Mouse (Mus musculus) R1 (cell line): ENCODE measurements around the gene Gm19345.
A peak's percentile ranks its signal among the peaks of the same experiment; 100 is the strongest.

Experiments used
- DNase-seq: peaks from one replicate; pipeline ENCODE4 v3.0.0-alpha.2; 2018; ENCODE audit warnings: low read depth, low spot score

Gm19345 gene

GRCm38 (mm10) chr7:19826756-19827155 lies 25.0 kb upstream of the Gm19345 start:
- DNase-seq: peak; percentile 91

- DNase-seq: peak; percentile 93
These were observed 22.1 kb upstream of the Gm19345 start for GRCm38 (mm10) chr7:19829694-19830093.

- no peak for DNase-seq
These were observed 21.1 kb upstream of the Gm19345 start for GRCm38 (mm10) chr7:19830682-19831156.

GRCm38 (mm10) chr7:19831837-19832236 lies 20.0 kb upstream of the Gm19345 start:
- peak; percentile 54 for DNase-seq

- peak; percentile 70 for DNase-seq
These were observed 17.7 kb upstream of the Gm19345 start for GRCm38 (mm10) chr7:19834055-19834454.

- no peak for DNase-seq
These were observed 15.0 kb upstream of the Gm19345 start for GRCm38 (mm10) chr7:19836843-19837242.

GRCm38 (mm10) chr7:19840371-19840770 lies 11.4 kb upstream of the Gm19345 start:
- no peak for DNase-seq

- DNase-seq: no peak
These were observed 10.9 kb upstream of the Gm19345 start for GRCm38 (mm10) chr7:19840936-19841335.

GRCm38 (mm10) chr7:19841686-19842413 lies 10.0 kb upstream of the Gm19345 start:
- DNase-seq: no peak

GRCm38 (mm10) chr7:19842885-19843504 lies 8.8 kb upstream of the Gm19345 start:
- DNase-seq: peak; percentile 54

- DNase-seq: peak; percentile 67
These were observed 8.2 kb upstream of the Gm19345 start for GRCm38 (mm10) chr7:19843561-19843960.

GRCm38 (mm10) chr7:19844521-19845171 lies 7.2 kb upstream of the Gm19345 start:
- DNase-seq: no peak

GRCm38 (mm10) chr7:19853526-19853925 lies 1.7 kb downstream of the Gm19345 start:
- DNase-seq: no peak

- no peak for DNase-seq
These were observed 3.9 kb downstream of the Gm19345 start for GRCm38 (mm10) chr7:19855663-19856062.

- DNase-seq: no peak
These were observed 4.5 kb downstream of the Gm19345 start for GRCm38 (mm10) chr7:19856283-19856682.

GRCm38 (mm10) chr7:19859740-19860139 lies 7.9 kb downstream of the Gm19345 start:
- no peak for DNase-seq

- DNase-seq: no peak
These were observed 9.4 kb downstream of the Gm19345 start, which contains the start of gene Ceacam16 for GRCm38 (mm10) chr7:19861199-19861598. Gene Ceacam16 (minus strand): TSS chr7:19861299.

- no peak for DNase-seq
These were observed 12.4 kb downstream of the Gm19345 start for GRCm38 (mm10) chr7:19864241-19864640.

- peak; percentile 36 for DNase-seq
These were observed 13.6 kb downstream of the Gm19345 start for GRCm38 (mm10) chr7:19865246-19866036.

GRCm38 (mm10) chr7:19866490-19866889 lies 14.7 kb downstream of the Gm19345 start:
- DNase-seq: no peak

GRCm38 (mm10) chr7:19867751-19868399 lies 16.1 kb downstream of the Gm19345 start:
- no peak for DNase-seq
